Mouse (Mus musculus): ENCODE measurements around the gene Tshz2. TPM values are rescaled to one million over a fixed set of nuclear protein-coding genes. Genes with fewer than 3 reads are reported as not detected.
A peak's percentile ranks its signal among the peaks of the same experiment; 100 is the strongest.

The Tshz2 gene
- total RNA-seq, 2 experiments from 2014 or later: 12.8 to 14.4 TPM

GRCm38 (mm10) chr2:169690054-169690453 lies 57.2 kb downstream of the Tshz2 start:
- intact Hi-C loops (cut with DNase I): no loop called here
- DNase-seq (ENCODE audit: low spot score): no peak

GRCm38 (mm10) chr2:169694494-169694893 lies 61.7 kb downstream of the Tshz2 start:
- intact Hi-C loops (cut with DNase I): no loop called here
- no peak for DNase-seq (ENCODE audit: low spot score)

- intact Hi-C loops (cut with DNase I): no loop called here
- DNase-seq (ENCODE audit: low spot score): no peak
Observed at GRCm38 (mm10) chr2:169695025-169695424, 62.2 kb downstream of the Tshz2 start.

GRCm38 (mm10) chr2:169699141-169699540 lies 66.3 kb downstream of the Tshz2 start:
- intact Hi-C loops (cut with DNase I): no loop called here
- DNase-seq (ENCODE audit: low spot score): no peak

- DNase-seq (ENCODE audit: low spot score): peak; percentile 56
- intact Hi-C loops (cut with DNase I): no loop called here
Observed at GRCm38 (mm10) chr2:169699862-169700511, 67.2 kb downstream of the Tshz2 start.

- intact Hi-C loops (cut with DNase I): no loop called here
- no peak for DNase-seq (ENCODE audit: low spot score)
Observed at GRCm38 (mm10) chr2:169702725-169703486, 70.1 kb downstream of the Tshz2 start.

GRCm38 (mm10) chr2:169721793-169722326 lies 89.0 kb downstream of the Tshz2 start:
- no peak for DNase-seq (ENCODE audit: low spot score)
- intact Hi-C loops (cut with DNase I): loop anchor here (2.0 to 5.0 kb wide), 2 partner anchors 35 to 89 kb away; partner anchors contain the start of gene Tshz2

- intact Hi-C loops (cut with DNase I): loop anchor here (2.0 to 5.0 kb wide), 2 partner anchors 35 to 90 kb away; partner anchors contain the start of gene Tshz2
- no peak for DNase-seq (ENCODE audit: low spot score)
Observed at GRCm38 (mm10) chr2:169722341-169722740, 89.5 kb downstream of the Tshz2 start.

- peak; percentile 21 for DNase-seq (ENCODE audit: low spot score)
Observed at GRCm38 (mm10) chr2:169723645-169724462, 91.0 kb downstream of the Tshz2 start.

GRCm38 (mm10) chr2:169728651-169729280 lies 96.0 kb downstream of the Tshz2 start:
- DNase-seq (ENCODE audit: low spot score): peak; percentile 29
- intact Hi-C loops (cut with DNase I): loop anchor here (5.0 kb wide), 1 partner anchor 51 kb away; no protein-coding TSS in a partner anchor

More at GRCm38 (mm10) chr2:169723645-169724462, 91.0 kb downstream of the Tshz2 start:
- intact Hi-C loops (cut with DNase I): loop anchor here (2.0 to 5.0 kb wide), 2 partner anchors 33 to 91 kb away; partner anchors contain the start of gene Tshz2

- intact Hi-C loops (cut with DNase I): no loop called here
- peak; percentile 55 for DNase-seq (ENCODE audit: low spot score)
Observed at GRCm38 (mm10) chr2:169730551-169730996, 97.8 kb downstream of the Tshz2 start.

- no peak for DNase-seq (ENCODE audit: low spot score)
- intact Hi-C loops (cut with DNase I): loop anchor here (2.0 kb wide), 1 partner anchor 15 kb away; no protein-coding TSS in a partner anchor
Observed at GRCm38 (mm10) chr2:169734053-169734452, 101.2 kb downstream of the Tshz2 start.

- intact Hi-C loops (cut with DNase I): loop anchor here (2.0 kb wide), 1 partner anchor 13 kb away; no protein-coding TSS in a partner anchor
- DNase-seq (ENCODE audit: low spot score): no peak
Observed at GRCm38 (mm10) chr2:169735475-169736406, 102.9 kb downstream of the Tshz2 start.

GRCm38 (mm10) chr2:169740996-169741395 lies 108.2 kb downstream of the Tshz2 start:
- intact Hi-C loops (cut with DNase I): no loop called here
- no peak for DNase-seq (ENCODE audit: low spot score)

- no peak for DNase-seq (ENCODE audit: low spot score)
- intact Hi-C loops (cut with DNase I): no loop called here
Observed at GRCm38 (mm10) chr2:169742791-169743190, 110.0 kb downstream of the Tshz2 start.

- no peak for DNase-seq (ENCODE audit: low spot score)
- intact Hi-C loops (cut with DNase I): no loop called here
Observed at GRCm38 (mm10) chr2:169743294-169743693, 110.5 kb downstream of the Tshz2 start.

- intact Hi-C loops (cut with DNase I): no loop called here
- no peak for DNase-seq (ENCODE audit: low spot score)
Observed at GRCm38 (mm10) chr2:169743910-169744309, 111.1 kb downstream of the Tshz2 start.

- intact Hi-C loops (cut with DNase I): no loop called here
- no peak for DNase-seq (ENCODE audit: low spot score)
Observed at GRCm38 (mm10) chr2:169747114-169747642, 114.4 kb downstream of the Tshz2 start.
